Mouse (Mus musculus) kidney, adult 2 months (tissue): ENCODE results near the gene Mmaa. TPM values are rescaled to one million over a fixed set of nuclear protein-coding genes. Genes with fewer than 3 reads are reported as not detected.

Source experiments
- DNase-seq: peaks from one replicate; pipeline ENCODE4 v3.0.0; 2021
- H3K27ac ChIP-seq: fragments of 200-500 bp; 2 replicates; pipeline ENCODE4 v1.5.1; 2012; ENCODE audit warnings: low read depth, low read length, control low read depth, inconsistent platforms; ENCODE audit not compliant: insufficient read depth
- H3K27me3 ChIP-seq: fragments of 200-500 bp; replicated peaks from 2 replicates; pipeline ENCODE4 v1.6.1; 2012; ENCODE audit warnings: mild to moderate bottlenecking, moderate library complexity, low read length, inconsistent platforms; ENCODE audit not compliant: control insufficient read depth, insufficient read depth
- H3K36me3 ChIP-seq: fragments of 200-500 bp; 2 replicates; pipeline ENCODE4 v1.6.1; 2012; ENCODE audit warnings: mild to moderate bottlenecking, moderate library complexity, low read length, inconsistent platforms; ENCODE audit not compliant: control insufficient read depth, insufficient read depth
- H3K4me1 ChIP-seq: fragments of 200-500 bp; 2 replicates; pipeline ENCODE4 v1.6.1; 2011; ENCODE audit warnings: low read length; ENCODE audit not compliant: control insufficient read depth, insufficient read depth
- H3K4me3 ChIP-seq: fragments of 200-500 bp; 2 replicates; pipeline ENCODE4 v1.5.1; 2011; ENCODE audit warnings: mild to moderate bottlenecking, low read depth, low read length, control low read depth; ENCODE audit not compliant: insufficient read depth
- CTCF ChIP-seq: fragments of 200-500 bp; conservative IDR thresholded peaks from 2 replicates; pipeline ENCODE4 v1.5.1; 2011; ENCODE audit warnings: low read depth, mild to moderate bottlenecking, control low read depth, low read length, moderate library complexity, mixed read lengths; ENCODE audit not compliant: insufficient read depth, insufficient read length
- POLR2A ChIP-seq: fragments of 200-500 bp; IDR thresholded peaks from one replicate; pipeline ENCODE4 v1.6.1; 2011; ENCODE audit warnings: low read depth, low read length, control low read depth
- WGBS: fragments of 180-500 bp; shearing (Covaris S2); methylation state at CpG from one replicate; pipeline ENCODE4 v1.1.7; 2018; 5-methylcytosine and 5-hydroxymethylcytosine counted together
- polyA plus RNA-seq: library from polyadenylated mRNA; depleted of rRNA; stranded (reverse); fragments of >200 nt; gene quantifications from 2 replicates; pipeline ENCODE4 v1.2.3, GENCODE M21; 2012

Gene Mmaa
- polyA plus RNA-seq, 1 experiment, result 16.8 TPM

- H3K36me3 ChIP-seq, result no peaks in the 10 kb centered on the region
- DNase-seq, result no peak
- H3K4me1 ChIP-seq, result no peaks in the 10 kb centered on the region
- TF ChIP-seq POLR2A (no peak), CTCF (no peak)
- H3K27me3 ChIP-seq, result no peaks in the 10 kb centered on the region
- 91% methylated on average over 2 of the region's 2 CpGs for WGBS
- no peak overlapping the region for H3K4me3 ChIP-seq
- H3K27ac ChIP-seq, result no peak overlapping the region
These were observed 51.3 kb downstream of the Mmaa start for GRCm38 (mm10) chr8:79243422-79243821.

- H3K27me3 ChIP-seq, result no peaks in the 10 kb centered on the region
- no peak overlapping the region for H3K4me3 ChIP-seq
- no peak overlapping the region for H3K27ac ChIP-seq
- TF ChIP-seq POLR2A (no peak), CTCF (no peak)
- no peaks in the 10 kb centered on the region for H3K36me3 ChIP-seq
- H3K4me1 ChIP-seq, result no peaks in the 10 kb centered on the region
- no peak for DNase-seq
- WGBS, result 78% methylated on average over 7 of the region's 7 CpGs
These were observed 54.7 kb downstream of the Mmaa start for GRCm38 (mm10) chr8:79239996-79240395.

- WGBS, result 55% methylated on average over 3 of the region's 3 CpGs
- no peaks in the 10 kb centered on the region for H3K27me3 ChIP-seq
These were observed 55.4 kb downstream of the Mmaa start for GRCm38 (mm10) chr8:79239320-79239719.

GRCm38 (mm10) chr8:79229266-79229888 is 65.4 kb downstream of the Mmaa start:
- no peak for DNase-seq
- H3K36me3 ChIP-seq, result no peaks in the 10 kb centered on the region
- WGBS, result 72% methylated on average over 8 of the region's 8 CpGs
- H3K27ac ChIP-seq, result no peak overlapping the region
- no peaks in the 10 kb centered on the region for H3K4me1 ChIP-seq
- no peak overlapping the region for H3K4me3 ChIP-seq
- TF ChIP-seq POLR2A, result no peak
- TF ChIP-seq CTCF, result no peak
- H3K27me3 ChIP-seq, result no peaks in the 10 kb centered on the region

More at GRCm38 (mm10) chr8:79239320-79239719, 55.4 kb downstream of the Mmaa start:
- no peak for DNase-seq
- no peaks in the 10 kb centered on the region for H3K4me1 ChIP-seq
- H3K36me3 ChIP-seq, result no peaks in the 10 kb centered on the region
- no peak overlapping the region for H3K4me3 ChIP-seq
- no peak for TF ChIP-seq POLR2A
- no peak for TF ChIP-seq CTCF
- H3K27ac ChIP-seq, result no peak overlapping the region

- Histone ChIP-seq H3K27me3 (no peaks in the 10 kb centered on the region), H3K4me3 (no peak overlapping the region), H3K36me3 (no peaks in the 10 kb centered on the region), H3K27ac (no peak overlapping the region), H3K4me1 (no peaks in the 10 kb centered on the region)
- TF ChIP-seq CTCF (no peak), POLR2A (no peak)
- 94% methylated on average over 3 of the region's 3 CpGs for WGBS
- no peak for DNase-seq
These were observed 66.8 kb downstream of the Mmaa start for GRCm38 (mm10) chr8:79227916-79228315.

GRCm38 (mm10) chr8:79227194-79227593 is 67.5 kb downstream of the Mmaa start:
- Histone ChIP-seq H3K27ac (no peak overlapping the region), H3K27me3 (no peaks in the 10 kb centered on the region), H3K4me1 (no peaks in the 10 kb centered on the region), H3K4me3 (no peak overlapping the region), H3K36me3 (no peaks in the 10 kb centered on the region)
- 80% methylated on average over 4 of the region's 4 CpGs for WGBS
- DNase-seq, result no peak
- TF ChIP-seq CTCF (no peak), POLR2A (no peak)

GRCm38 (mm10) chr8:79226046-79226445 is 68.7 kb downstream of the Mmaa start:
- no peaks in the 10 kb centered on the region for H3K27me3 ChIP-seq
- no peak overlapping the region for H3K27ac ChIP-seq
- no peaks in the 10 kb centered on the region for H3K36me3 ChIP-seq
- DNase-seq, result no peak
- TF ChIP-seq POLR2A (no peak), CTCF (no peak)
- 81% methylated on average over 3 of the region's 3 CpGs for WGBS
- no peak overlapping the region for H3K4me3 ChIP-seq
- H3K4me1 ChIP-seq, result peaks cover 3% of the 10 kb centered on the region; the same call in 1 of the 2 replicates
